Mouse (Mus musculus): Measurements from ENCODE around the gene Tmem143.

- TF ChIP-seq CTCF (IDR thresholded peaks at IDR 0.05; ENCODE audit: insufficient read depth, low read depth, low read length) (no peak), POLR2A (IDR thresholded peaks at IDR 0.05; ENCODE audit: insufficient read depth, low read depth, low read length) (no peak; the same call in 1 of the 2 replicates)
These were observed 26.4 kb downstream of the Tmem143 start for GRCm38 (mm10) chr7:45922928-45923761.

All from olfactory bulb, adult 2 months (tissue).